Mouse (Mus musculus) bone marrow macrophage, adult 2 months (primary cell): ENCODE data around the gene Txnip. TPM values are rescaled to one million over a fixed set of nuclear protein-coding genes. Genes with fewer than 3 reads are reported as not detected.

ENCODE experiments used
- H3K27ac ChIP-seq: 2 replicates; pipeline ENCODE4 v1.5.1; 2012; ENCODE audit warnings: low read depth, low read length; ENCODE audit not compliant: insufficient read depth
- H3K4me1 ChIP-seq: 2 replicates; pipeline ENCODE4 v1.6.1; 2012; ENCODE audit warnings: low read length; ENCODE audit not compliant: control insufficient read depth, insufficient read depth
- H3K4me3 ChIP-seq: 2 replicates; pipeline ENCODE4 v1.5.1; 2012; ENCODE audit warnings: mild to moderate bottlenecking, low read length, moderate library complexity; ENCODE audit not compliant: insufficient read depth
- CTCF ChIP-seq: IDR thresholded peaks from 2 replicates; pipeline ENCODE4 v1.5.1; 2012; ENCODE audit warnings: low read depth, mild to moderate bottlenecking, low read length, moderate library complexity
- POLR2A ChIP-seq: IDR thresholded peaks from 2 replicates; pipeline ENCODE4 v1.6.1; 2012; ENCODE audit warnings: mild to moderate bottlenecking, low read depth, low read length, borderline replicate concordance
- polyA plus RNA-seq: library from polyadenylated mRNA; stranded (reverse); fragments of >200 nt; gene quantifications from 2 replicates; pipeline ENCODE4 v1.2.4, GENCODE M21; 2012; ENCODE audit not compliant: missing spikeins, insufficient read depth, insufficient read length

Gene Txnip
- polyA plus RNA-seq, 1 experiment, result 868 TPM

DNA sequence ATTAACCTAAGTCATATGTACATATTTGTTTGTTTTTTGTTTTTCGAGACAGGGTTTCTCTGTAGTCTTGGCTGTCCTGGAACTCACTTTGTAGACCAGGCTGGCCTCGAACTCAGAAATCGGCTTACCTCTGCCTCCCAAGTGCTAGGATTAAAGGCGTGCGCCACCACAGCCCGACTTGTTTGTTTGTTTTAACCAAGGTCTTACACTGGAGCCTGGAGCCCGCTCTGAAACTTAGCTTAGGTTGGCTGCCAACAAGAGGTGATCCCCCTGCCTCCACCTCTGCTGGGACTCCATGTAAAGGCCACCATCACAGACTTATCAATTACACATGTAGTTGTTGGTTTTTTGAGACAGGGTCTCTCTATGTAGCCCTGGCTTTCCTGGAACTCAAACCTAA lies 8.9 kb upstream of the Txnip start:
- H3K27ac ChIP-seq, result no peak overlapping the region
- TF ChIP-seq POLR2A, result no peak
- TF ChIP-seq CTCF, result no peak
- peaks cover 20% of the 10 kb centered on the region for H3K4me1 ChIP-seq
- no peak overlapping the region for H3K4me3 ChIP-seq

DNA sequence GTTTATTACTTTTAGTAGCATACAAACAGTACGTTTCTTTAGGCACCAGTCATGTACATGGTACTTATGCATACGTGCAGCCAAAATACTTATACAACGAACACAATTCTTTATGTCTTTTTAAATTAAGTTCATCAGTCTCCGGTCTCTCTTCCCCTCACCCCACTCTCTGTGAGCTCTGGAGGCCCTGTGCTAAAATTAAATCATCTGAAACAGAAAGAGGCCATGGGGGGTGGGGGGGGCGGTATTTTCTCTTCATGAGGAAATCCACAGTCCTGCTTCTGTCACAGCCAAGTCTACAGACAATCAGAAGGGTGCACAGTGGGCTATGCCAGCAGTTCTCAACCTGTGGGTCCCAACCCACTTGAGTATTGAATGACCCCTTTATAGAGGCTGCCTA lies 8.4 kb upstream of the Txnip start:
- peaks cover 25% of the 10 kb centered on the region for H3K4me1 ChIP-seq
- no peak overlapping the region for H3K4me3 ChIP-seq
- TF ChIP-seq CTCF (no peak), POLR2A (no peak)
- H3K27ac ChIP-seq, result no peak overlapping the region

DNA sequence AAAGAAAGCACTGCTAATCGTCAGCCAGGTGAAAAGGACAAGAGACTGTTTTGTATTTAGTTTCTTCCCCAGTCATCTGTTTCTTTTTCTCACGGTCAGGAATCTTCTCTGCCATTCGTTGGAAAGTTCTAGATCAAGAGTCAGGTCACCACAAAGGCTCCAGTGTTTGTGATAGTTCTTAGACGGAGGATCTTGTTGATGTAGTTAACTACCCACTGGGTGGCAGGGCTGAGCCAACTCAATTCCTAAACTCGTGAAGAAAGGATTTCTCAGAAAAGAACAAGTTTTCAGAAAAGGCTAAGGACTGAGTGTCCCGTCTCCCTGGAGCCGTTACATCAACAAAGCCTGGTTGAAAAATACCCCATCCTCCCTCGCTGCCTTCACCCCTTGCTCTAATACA lies 6.6 kb upstream of the Txnip start:
- Histone ChIP-seq H3K27ac (peak overlapping the region; percentile 60), H3K4me1 (peaks cover 25% of the 10 kb centered on the region), H3K4me3 (no peak overlapping the region)
- no peak for TF ChIP-seq CTCF
- no peak for TF ChIP-seq POLR2A

DNA sequence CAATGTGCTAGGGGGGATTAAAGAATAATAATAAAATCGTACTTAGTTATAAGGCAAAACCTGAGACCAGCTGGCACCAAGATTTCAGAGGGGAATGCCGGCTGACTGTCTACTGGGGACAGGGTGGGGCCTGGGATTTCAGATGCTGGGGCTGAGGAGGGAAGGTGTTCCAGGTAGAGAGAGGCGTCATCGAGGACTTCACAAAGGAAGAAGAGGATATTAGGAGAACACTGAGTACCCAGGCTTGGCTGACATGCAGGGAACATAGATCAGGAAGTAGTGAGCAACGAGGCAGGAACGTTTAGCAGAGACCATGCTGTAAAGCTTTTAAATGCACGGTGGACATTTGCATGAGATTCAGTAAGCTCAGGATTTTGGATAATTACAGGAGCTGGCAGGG lies 5.9 kb upstream of the Txnip start:
- TF ChIP-seq CTCF (no peak), POLR2A (no peak)
- 0 out of 2 replicates have a peak overlapping the region, but pooled peaks have one; percentile 60 for H3K27ac ChIP-seq
- no peak overlapping the region for H3K4me3 ChIP-seq
- H3K4me1 ChIP-seq, result peaks cover 25% of the 10 kb centered on the region

DNA sequence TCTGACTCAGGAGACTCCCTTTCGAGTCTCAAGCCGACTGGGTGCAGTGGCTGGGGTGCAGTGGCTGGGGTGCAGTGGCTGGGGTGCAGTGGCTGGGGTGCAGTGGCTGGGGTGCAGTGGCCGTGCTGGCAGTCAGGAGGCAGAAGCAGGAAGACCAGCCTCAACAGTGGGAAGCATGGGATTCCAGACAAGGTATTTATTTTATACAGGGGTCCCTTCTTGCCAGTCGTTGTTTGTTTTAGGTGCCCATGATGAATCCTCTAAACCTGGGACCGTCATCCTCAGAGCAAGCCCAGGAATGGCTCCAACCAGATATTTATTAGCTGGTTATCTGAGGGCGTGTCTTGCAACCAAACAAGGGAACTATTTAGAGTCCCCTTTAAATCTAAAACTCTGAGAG lies 4.2 kb upstream of the Txnip start:
- peak overlapping the region; percentile 26 for H3K27ac ChIP-seq
- H3K4me3 ChIP-seq, result no peak overlapping the region

DNA sequence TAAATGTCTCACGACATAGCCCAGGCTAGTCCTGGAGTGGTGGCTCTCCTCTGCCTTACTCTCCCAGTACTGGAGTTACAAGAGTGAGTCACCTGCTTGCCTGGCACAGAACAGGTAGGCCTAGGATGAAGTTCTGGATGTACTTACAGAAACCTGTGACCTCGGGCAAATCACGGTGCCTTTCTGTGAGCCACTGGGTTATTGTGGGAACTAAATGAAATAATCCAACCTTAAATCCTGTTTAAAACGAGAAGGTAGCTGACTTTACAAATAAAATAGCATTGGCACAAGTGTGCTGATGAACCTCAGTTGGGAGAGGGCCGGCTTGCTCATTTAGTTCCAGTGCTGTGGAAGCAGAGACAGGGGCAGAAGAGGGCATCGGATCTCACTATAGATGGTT lies 3.5 kb upstream of the Txnip start:
- Histone ChIP-seq H3K4me3 (no peak overlapping the region), H3K27ac (no peak overlapping the region), H3K4me1 (peaks cover 25% of the 10 kb centered on the region)
- TF ChIP-seq CTCF (no peak), POLR2A (no peak)

More for the DNA sequence above, 4.2 kb upstream of the Txnip start:
- TF ChIP-seq CTCF (no peak), POLR2A (no peak)
- peaks cover 25% of the 10 kb centered on the region for H3K4me1 ChIP-seq

DNA sequence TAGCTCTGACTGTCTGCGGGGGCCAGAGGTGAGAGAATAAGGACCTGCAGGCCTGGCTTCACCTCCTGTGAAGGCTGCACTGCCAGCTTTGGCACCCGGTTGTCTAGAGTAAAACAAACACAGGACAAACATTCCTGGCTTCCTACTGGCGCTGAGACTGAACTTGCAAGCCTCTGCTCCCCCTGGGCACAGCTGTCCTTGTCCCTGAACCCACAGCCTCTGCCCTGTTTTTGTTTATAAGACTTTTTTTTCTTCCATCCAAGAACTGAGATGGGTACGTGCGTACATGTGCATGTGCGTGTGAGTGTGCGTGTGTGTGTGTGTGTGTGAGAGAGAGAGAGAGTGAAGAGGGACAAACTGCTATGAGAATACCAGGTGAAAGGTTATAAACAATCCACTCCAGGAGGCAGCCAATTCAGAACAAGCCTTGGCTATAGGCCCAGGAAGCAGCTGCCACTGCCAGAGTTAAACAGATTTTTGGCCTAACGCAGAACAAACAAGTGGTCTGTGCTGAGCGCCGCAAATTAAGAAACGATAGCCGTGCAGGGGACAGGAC lies 2.6 kb upstream of the Txnip start:
- Histone ChIP-seq H3K4me1 (peaks cover 22% of the 10 kb centered on the region), H3K4me3 (no peak overlapping the region), H3K27ac (no peak overlapping the region)
- TF ChIP-seq POLR2A (no peak), CTCF (no peak)

DNA sequence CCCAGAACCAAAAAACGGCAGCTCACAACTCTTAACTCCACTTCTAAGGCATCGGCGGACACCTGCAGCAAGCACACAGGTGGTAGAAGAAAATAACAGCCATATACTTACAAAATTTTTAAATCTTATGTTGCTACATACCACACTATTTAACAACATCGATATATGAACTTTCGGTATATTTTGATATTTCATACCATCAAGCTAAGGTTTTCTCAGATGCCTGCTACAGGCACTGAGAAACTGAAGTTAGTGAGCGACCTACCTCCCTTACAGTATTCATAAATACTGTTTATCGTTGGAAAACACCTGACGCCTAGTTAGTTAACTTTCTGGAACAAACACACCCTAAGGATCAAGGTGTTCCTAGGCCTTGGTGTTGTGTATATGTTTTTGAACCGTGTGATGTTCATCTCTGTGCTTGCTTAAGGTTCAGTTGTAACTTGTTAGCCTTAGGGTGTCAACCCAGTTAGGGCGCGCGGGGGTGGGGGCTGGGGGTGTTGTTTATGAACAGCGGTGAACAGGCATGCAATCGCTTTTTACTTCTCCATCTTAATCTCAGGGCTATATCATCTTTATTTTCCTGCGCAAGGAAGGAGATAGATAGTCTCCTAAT lies 1.6 kb upstream of the Txnip start:
- Histone ChIP-seq H3K4me1 (peaks cover 22% of the 10 kb centered on the region), H3K27ac (no peak overlapping the region), H3K4me3 (0 out of 2 replicates have a peak overlapping the region, but pooled peaks have one; percentile 6)
- TF ChIP-seq POLR2A, result no peak

DNA sequence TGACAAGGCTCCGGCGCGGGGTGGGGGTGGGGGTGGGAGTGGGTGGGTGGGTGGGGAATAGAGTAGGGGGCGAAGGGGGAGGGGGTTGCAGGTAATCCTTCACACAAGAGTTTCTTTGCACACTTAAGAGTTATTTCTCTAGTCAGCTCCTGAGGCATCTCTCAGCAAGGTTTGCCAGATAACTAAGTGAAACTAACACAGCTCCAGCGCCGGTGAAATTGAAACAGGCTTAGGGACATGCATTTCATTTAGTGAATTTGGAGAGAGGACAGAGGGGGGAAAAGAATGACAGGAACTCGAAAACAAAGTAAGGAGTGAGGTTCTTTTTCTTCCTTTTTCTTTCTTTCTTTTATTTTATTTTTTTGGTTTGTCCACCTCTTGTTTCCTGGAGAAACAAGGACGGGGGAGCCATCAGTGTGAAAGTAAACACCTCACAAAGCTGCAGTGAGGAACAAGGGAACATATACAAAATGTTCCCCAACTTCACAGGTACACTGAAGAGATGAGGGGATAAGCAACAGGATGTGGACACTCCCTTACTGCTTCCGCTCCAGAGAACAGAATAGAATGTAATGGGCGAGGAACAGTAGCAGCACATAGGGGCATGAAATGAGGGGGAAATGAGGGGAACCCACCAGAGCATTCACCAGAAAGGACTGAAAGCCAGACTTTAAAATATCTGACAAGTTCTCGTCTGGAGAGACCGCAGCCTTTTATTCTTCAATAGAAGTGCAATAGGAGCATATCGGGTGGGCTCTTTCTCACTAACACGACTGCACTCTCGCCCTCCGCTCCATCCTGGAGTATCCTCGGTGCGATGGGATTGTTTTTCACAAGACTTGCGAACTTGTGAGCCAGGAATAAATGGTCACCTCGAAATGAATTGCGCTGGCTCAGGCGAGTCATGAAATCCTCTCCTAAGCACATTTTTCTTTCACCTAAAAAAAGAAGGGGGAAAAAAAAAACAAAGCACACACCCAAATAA lies 814 bp upstream of the Txnip start:
- peaks cover 17% of the 10 kb centered on the region for H3K4me1 ChIP-seq
- peak overlapping the region; percentile 69 for H3K4me3 ChIP-seq
- H3K27ac ChIP-seq, result peak overlapping the region; percentile 96
- no peak for TF ChIP-seq POLR2A
- TF ChIP-seq CTCF, result no peak

DNA sequence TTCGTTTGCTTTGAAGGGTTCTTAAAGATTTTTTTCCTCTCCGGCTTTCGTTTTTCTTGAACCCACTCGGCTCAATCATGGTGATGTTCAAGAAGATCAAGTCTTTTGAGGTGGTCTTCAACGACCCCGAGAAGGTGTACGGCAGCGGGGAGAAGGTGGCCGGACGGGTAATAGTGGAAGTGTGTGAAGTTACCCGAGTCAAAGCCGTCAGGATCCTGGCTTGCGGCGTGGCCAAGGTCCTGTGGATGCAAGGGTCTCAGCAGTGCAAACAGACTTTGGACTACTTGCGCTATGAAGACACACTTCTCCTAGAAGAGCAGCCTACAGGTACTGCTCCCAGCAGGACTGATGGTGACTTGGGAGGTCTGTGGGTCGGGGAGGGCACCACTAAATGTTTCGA lies 402 bp downstream of the Txnip start:
- no peak for TF ChIP-seq CTCF
- TF ChIP-seq POLR2A, result no peak
- Histone ChIP-seq H3K4me1 (peaks cover 16% of the 10 kb centered on the region), H3K4me3 (peak overlapping the region; percentile 85), H3K27ac (peak overlapping the region; percentile 100)
